Mouse (Mus musculus): ENCODE measurements around the gene Myocd.

Myocd gene

DNA sequence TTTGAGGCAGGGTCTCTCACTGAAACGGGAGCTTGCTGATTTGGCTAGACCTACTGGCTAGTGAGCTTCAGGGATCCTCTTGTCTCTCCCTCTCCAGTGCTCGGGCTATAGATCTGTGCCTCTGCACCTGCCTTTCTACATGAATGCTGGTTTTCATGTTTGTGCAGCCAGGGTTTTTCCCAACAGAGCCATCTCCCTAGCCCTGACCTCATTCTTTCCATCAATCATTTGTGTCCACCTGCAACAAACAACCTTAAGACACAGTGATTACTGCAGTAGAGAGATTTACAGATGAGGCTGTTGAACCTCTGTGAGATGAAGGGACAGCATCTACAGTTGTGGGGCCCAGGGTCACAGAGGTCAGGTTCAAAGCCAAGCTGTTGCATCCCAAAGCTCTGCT, 56.0 kb downstream of the Myocd start:
- no peak for DNase-seq (ENCODE audit: low read depth, low spot score)

DNA sequence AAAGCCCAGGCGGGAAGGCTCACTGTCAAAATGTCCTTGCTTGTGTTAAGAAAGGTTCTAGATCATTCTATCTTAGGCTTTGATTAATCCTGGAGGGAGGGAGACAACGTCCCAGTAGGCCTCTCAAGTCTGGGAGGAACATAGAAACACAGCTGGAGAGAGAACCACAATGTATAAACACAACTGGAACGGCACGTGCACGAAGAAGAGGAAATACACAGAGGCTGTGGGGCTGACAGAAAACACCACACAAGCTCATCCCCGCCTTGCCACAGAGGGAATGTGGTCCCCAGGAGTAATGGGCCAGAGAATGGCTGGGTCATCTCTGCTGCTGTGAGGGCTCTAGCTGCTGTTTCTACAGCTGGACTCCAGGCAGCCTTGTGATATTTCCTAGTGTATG, 58.1 kb downstream of the Myocd start:
- no peak for DNase-seq (ENCODE audit: low read depth, low spot score)

DNA sequence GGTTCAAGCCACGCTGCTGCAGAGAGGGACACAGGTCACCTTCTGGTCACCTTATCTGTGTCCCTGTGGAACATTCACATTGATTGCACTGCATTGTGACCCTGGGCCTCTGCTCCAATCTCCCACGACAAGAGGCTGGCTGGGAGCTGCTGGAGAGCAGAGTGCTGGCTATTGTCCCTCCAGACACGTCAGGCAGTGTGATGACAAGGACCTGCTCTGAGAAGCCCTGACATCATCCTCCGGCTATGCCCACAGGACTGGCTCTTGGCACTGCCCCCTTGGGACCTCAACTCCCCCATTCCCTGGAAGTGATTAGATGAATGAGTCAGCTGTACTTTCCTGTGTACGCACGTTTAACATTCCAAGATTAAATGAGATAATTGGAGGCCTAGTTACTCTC, 60.3 kb downstream of the Myocd start:
- DNase-seq (ENCODE audit: low read depth, low spot score), result no peak

DNA sequence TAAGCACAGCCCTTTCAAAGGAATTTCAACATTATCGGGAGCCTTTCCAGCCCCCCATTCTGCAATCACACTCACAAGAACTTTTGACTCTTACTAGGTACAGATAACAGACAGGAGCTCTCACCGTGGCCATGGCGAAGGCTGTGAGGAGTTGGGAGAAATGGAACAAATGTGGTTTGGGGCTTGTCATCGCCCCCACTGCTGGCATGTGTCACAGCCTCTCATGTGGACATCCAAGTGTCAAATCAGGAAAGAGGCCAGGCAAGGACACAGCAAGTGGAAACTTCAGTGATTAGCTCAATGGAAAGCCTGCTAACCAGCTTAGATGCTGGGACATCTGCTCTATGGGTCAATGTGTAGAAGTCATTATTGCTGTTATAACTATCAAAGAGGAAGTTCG, 64.5 kb downstream of the Myocd start:
- no peak for DNase-seq (ENCODE audit: low read depth, low spot score)

DNA sequence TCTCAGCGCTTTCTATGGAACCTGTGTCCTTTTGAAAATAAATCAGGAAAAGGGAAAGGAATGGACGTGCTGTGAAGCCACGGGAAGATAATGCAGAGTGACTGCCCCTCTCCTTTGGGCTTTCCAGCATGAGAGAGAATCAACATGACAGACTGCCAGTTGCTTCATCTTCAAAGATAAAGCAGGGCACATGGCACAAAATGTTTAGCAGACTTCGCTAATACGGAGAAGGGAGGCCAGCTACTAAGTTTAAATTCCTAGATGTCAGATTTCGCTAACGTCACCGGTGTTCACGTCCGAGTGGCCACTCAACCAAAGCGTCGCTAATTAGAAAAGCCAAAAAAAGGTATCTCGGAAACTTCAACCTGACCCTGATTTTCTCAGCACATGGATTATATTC, 65.1 kb downstream of the Myocd start:
- no peak for DNase-seq (ENCODE audit: low read depth, low spot score)

DNA sequence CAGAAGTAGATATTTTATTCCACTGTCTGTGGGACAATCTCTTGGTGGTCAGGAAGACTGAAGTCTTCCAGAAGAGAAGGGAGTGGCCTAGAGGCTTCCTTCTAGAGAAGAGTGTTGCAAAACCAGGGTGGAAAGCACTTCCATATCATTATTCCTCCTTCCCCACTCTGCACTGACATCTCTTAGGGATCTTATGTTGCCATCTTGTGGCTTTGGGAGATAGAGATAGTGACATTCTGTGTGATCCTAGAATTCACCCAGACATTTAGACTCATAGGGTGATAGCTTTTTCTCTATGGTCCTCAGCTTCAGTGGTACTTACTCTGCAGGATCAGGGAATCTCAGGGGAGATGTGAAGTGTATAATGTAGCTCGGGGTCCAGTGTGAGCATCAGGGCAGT, 66.8 kb downstream of the Myocd start:
- DNase-seq (ENCODE audit: low read depth, low spot score), result no peak

DNA sequence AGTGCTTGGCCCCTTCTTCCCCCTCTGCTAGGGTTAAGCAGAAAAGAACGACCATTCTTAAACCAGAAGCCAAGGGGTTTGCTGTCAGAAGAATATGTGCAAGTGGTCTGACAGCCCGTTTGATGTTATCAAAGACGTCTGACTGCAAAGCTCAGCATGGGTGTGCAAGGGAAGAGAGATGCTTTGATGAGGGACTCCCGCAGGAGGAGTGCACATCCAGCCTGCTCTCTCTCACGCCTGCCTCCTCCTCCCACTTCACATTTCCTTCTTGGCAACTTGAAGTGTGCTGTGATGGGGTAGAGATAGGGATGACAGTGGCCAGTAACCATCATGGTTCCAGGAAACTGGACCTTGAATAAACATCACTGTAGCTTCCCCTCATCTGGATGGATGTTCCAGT, 67.6 kb downstream of the Myocd start:
- no peak for DNase-seq (ENCODE audit: low read depth, low spot score)

DNA sequence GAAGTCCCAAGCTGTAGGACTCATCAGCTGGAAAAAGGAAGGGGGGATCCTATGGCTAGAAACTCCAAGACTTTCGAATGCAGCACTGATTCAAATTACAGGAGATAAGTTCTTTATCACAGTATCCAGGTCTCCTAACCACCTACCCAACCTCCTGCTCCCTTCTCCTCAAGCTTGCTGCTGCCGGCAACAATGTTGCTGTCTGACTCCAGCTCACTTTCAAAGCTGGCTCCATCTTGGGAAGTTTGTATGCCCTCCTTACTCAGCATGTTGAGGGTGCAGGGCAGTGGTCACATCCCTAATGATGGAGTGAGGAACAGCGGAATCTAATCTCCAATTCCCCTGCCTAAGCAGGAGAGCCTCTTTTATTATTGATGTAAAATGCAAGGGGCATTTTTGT, 71.8 kb downstream of the Myocd start:
- DNase-seq (ENCODE audit: low read depth, low spot score), result no peak

DNA sequence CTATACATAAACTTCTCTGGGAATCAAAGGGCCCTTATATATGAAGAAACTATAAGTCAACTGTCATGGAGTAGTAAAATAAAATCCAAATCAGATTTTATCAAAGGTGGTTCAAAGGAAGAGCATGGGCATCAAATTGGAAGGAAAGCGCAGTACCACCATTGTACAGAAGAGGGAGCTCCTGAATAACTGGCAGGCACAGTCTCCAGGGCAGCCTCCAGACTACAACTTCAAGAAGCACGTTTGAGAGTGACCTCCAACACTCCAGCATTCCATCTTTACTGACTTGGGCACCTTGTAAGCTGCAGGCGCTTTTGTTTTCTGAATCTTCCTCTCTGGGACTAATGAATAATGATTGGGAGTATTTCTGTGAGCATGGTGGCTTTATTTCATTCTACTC, 72.5 kb downstream of the Myocd start:
- DNase-seq (ENCODE audit: low read depth, low spot score), result peak; percentile 24

DNA sequence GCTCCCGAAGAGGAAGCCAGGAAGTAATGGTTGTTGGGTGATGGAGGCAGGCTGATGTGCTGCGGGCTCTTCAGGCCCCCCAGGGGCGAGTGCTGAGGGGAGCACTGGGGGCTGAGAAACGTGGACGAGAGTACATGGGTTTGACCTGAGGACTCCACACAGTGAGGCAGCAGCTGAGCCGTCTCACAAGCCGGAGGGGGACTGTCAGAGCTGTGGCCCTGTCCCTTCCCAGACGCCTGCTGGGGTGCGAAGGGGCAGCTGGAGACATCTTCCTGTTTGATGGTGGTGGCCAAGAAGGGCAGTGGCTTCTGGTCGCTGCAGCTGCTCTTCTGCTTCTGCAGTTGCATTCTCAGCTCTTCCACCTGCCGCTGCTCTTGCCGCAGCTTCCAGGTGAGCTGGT, 82.8 kb downstream of the Myocd start:
- no peak for DNase-seq (ENCODE audit: low read depth, low spot score)

DNA sequence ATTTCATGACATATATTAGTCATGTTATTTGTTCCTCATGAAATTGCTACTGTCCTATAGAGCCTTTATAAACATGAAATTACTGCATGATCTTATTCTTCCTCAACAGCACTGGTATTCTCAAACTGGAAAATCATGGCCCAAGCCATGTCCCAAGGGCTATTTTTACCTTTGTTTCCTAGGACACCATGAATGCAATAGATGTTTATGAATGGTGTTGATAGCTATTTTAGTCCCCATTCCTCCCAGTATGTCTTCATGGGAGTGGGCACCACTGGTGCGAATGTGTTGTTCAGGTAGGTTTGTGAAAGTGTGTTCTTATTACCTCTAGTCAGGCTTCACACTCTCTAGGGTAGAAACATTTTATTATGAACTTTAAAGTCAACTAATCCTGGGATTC, 84.7 kb downstream of the Myocd start:
- DNase-seq (ENCODE audit: low read depth, low spot score), result no peak

DNA sequence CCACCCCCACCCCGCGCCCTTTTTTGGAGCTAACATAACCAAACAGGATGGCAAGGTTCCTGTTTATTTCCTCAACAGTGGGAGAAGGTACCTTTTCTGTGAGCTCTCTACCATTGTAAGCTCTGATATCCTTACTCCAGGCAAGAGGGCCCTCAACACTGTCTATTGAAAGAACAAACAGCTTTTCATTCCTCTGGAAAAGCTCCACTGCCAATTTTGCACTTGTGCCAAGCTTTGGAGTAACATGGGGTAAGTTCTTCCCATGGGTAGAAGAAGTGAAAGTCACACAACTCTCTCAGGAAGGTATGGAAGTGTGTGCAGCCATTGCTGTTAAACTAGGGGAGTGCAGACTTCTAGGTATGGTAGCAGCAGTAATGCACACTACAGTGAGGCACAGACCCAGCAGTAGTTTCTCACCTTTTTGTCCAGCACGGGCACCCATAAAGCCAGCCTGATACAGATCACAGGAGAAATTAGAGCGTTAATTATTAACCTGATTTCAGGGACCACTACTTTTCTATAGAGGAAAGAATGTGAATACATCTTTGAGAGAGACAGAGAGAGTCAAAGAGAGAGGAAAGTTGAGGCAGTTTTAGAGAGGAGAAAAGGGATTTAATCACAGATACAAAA, 99.6 kb downstream of the Myocd start:
- DNase-seq (ENCODE audit: low read depth, low spot score), result no peak

DNA sequence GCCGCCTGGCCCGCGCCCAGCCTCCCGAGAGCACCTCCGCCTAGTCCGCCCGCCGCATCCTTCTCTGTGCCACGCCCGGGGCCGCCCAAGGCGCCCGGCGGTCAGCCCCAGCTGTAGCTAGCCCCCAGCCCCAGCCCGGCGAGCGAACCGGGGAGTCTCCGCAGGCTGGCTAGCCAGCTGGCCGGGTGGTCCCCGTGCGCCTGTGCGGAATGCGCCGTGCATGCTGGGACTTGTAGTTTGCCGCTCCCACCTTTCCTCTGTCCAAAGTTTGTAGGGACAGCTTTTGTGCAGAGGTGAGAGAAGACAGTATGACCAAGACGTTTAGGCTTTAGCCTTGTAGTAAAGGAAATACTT, 107.0 kb downstream of the Myocd start, which contains the start of gene Arhgap44:
Arhgap44 (minus strand) TSS at position 195 of the 354 bp plus-strand sequence.
- DNase-seq (ENCODE audit: low read depth, low spot score), result peak; percentile 57

DNA sequence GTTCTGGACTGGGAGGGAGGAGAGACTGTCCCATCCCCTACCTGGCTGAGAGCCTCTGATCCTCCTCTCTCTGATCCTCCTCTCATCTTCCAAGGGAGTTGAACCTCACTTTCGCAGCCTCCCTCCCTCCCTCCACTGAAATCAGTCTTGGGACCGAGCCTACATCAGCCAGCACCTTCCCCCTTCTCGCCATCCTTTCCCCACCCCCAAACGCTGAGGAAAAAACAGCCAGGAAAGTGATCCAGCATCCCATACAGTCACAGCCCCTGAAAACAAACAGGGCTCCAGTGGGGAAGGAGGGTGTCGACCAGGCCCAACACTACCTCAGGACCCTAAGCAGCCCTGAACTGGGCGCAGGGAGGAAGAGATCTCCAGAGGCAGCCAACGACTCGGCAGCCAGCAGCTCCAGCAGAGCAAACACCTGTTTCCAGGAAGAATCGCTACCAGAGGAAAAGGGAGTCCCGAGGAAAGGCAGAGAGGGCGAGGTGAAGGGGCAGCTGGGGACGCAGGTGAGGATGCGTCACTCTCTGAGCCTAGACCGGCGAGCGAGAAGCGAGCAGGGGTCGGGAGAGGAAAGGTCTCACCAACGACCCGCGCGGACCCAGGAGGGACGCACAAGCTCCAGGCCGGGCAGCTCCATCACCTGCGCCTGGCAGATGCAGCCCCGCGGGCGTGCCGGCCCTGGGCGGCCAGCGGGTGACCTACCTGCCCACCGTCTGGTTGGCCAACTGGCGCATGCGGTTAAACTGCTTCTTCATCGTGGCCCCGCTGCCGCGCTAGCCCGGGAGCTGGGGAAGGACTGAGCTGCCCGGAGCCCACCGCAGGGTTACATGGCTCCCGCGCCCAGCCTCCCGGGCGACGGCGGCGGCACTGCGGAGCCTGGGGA, 107.7 kb downstream of the Myocd start:
- DNase-seq (ENCODE audit: low read depth, low spot score), result peak; percentile 29

DNA sequence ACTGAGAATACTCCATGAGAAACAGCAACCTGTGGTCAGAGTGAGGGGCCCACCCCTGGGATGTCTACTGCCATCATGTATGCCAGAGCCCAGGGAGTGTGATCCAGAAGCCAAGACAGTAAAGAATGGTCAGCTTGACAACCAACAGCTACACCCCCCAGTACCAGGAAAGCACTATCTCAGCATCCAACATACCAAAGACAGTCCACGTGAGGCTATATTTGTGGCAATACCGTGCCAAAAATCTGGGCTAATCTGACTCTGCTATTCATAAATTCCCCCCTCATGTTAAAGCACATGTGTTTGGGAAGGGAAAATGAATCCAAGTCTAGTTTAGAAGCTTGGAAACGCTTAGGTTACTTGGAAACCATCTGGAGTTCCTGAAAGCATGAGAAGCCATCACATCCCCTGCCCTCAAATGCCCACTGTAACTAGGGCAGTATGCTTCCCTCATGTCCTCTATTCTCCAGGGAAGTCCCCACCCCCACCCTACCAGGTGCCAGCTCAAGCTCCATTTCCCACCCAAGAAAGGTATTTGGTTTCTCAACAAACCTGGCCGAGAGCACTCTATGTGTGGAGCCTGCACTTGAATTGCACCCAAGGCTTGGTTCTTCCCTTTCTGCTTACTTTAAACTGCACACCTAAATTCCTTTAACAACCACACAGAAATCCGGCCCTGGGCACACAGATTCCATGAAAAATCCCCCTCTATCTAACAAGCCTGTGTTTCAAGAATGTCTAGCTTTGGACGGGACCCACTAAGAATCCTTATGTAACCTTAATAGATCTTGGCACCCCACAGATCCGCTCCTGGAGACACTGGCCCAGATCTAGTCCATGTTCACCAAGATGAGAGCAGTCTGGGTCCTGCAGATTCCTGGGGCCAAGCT, 108.6 kb downstream of the Myocd start:
- DNase-seq (ENCODE audit: low read depth, low spot score), result no peak

DNA sequence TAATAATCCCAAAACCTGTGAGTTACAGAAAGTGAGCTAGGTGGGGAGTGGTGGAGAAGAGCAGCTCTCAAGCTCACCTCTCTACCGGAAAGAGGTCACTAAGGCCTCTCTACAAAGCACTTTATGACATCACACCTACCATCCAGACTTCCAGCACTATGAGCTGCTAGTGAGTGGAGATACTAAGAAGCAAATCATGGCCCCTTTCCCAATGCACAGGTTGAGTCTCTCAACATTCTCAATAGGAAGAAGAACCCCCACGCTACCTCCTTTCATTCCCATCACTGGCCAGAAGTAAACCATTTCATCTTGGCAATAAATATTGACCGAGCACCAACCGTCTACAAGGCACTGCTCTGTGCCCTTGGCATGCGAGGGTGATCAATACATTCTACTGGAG, 110.0 kb downstream of the Myocd start, which contains the start of gene 1700086D15Rik:
1700086D15Rik (minus strand) TSS at position 101 of the 400 bp plus-strand sequence.
- DNase-seq (ENCODE audit: low read depth, low spot score), result no peak

DNA sequence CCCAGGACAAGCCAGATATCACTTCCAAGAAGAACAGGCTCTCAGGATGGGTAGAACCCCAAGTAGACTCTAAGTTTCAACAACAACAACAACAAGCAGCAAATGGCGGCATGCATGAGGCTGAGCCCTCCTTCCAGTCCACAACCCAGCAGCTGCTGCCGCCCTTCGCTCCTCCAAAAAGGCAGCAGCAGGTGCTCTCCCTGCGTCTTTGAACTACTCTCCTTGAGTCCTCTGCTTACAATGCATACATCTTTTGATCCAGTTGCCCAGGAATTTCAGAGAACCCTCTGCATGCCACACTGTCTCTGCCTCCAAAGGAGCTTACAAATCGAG, 111.2 kb downstream of the Myocd start:
- DNase-seq (ENCODE audit: low read depth, low spot score), result no peak

DNA sequence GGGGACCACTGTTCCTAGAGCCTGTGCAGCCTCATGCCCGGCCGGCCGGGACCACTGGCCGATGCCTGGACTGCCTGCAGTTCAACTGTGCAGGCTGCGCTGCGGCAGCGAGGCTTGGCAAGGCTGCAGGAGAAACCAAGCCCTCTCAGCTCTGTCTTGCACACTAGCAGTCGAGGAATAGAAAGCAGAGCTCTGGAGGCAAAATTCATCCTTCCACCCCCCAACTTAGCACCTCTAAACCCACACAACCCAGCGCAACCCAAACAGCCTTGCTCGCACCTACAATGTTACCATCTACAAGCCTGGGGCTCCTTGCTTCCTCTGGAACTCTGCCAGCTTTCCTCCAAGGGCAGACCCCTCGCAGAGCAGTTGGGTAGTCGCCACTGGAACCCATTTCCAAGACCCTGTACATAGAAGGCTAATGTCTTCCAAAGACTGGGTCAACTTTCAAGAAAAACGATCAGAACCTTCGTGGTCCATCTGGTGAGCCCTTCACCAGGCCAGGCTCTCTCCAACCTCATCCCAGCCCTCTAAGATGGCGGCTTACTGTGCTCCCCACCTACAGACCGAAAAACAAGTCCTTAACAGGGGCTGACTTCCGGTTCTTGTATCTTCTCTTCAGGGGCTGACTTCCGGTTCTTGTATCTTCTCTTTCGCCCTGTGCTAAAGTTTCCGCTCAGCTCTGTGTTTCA, 111.7 kb downstream of the Myocd start:
- no peak for DNase-seq (ENCODE audit: low read depth, low spot score)

DNA sequence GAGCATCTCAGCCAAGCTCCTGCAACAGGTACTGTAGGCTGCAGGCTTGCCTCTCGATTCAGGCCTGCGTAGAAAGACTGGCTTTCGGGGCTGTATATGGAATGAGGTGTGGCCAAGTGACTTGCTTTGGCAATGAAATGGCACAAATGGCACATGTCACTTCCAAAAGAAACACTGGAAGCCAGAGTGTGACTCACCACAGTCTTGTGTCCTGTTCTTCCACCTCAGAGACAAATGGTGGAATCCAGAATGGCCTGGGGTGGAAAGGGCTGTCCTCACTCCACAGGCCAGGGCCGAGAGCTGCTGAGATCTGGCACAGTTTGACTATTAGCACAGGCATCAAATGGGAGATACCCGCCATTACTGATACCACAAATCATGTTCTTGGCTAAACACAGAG, 116.8 kb downstream of the Myocd start:
- no peak for DNase-seq (ENCODE audit: low read depth, low spot score)

DNA sequence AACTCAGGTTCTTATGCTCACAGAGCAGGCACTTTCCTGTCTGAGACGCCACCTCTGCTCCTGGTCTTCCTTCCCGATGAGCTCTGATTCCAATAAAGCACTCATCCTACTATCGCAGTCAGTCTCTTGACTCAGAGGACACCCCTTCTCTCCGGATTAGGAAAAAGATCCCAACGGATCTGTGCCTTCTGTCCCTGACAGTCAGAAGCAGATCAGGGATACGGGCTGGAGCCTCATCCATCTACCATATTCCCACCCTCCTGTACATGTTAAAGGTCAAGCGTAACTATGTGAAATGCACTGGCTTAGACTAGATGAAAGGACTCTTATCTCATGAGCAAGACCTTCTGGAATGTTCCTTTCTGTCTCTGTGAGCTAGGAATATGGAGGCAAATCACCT, 121.3 kb downstream of the Myocd start:
- DNase-seq (ENCODE audit: low read depth, low spot score), result no peak

DNA sequence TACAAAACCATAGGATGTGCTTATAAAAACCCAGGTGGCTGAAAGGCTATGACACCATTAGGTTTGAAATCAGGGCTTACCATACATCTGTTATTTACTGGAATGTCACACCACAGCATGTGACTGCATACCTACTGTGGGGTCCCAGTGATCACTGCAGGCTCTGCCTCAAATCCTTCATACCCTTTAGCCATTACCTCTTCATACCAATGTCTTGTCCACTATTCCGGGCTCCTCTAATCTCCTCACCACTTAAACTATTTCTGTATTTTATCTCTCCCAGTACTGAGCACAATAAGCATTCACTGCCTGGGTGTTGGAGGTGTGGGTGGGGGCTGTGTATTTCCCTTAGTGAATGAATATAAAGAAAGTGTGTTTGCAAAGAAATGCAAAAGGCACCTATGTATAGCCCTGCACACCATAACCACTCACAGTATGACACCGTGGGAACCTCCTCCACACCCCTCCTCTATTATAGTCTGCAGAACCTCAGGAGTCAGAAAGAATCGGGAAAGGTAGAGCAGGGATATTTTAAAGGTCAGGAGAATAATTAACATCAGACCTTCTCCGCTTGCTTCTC, 126.9 kb downstream of the Myocd start:
- no peak for DNase-seq (ENCODE audit: low read depth, low spot score)

All from WW6 (cell line).